Mouse (Mus musculus) retina, embryonic 14.5 days (tissue): Measurements from ENCODE around the gene Zfp54.
"Not testable (repeated sequence)": the region's sequence is repeated elsewhere in the genome, so short reads cannot be mapped to it uniquely, and the experiment has no call there.

Experiments
- DNase-seq: peaks from one replicate; pipeline ENCODE4 v3.0.0-alpha.2; 2015; ENCODE audit warnings: low spot score

The Zfp54 gene

GRCm38 (mm10) chr17:21422664-21423599 lies at the start of gene Zfp54:
TSS of gene Zfp54 (plus strand) at chr17:21423227.
- peak; percentile 82 for DNase-seq

GRCm38 (mm10) chr17:21375311-21375710 lies 47.7 kb upstream of the Zfp54 start:
- DNase-seq = no peak

- peak; percentile 74 for DNase-seq
These were observed 39.5 kb upstream of the Zfp54 start, which contains the start of gene Zfp677 for GRCm38 (mm10) chr17:21383391-21384056. TSS of gene Zfp677 (plus strand) at chr17:21383748.

- no peak for DNase-seq
These were observed 39.0 kb upstream of the Zfp54 start for GRCm38 (mm10) chr17:21384057-21384411.

- DNase-seq = not testable (repeated sequence)
These were observed 15.9 kb downstream of the Zfp54 start for GRCm38 (mm10) chr17:21438806-21439400.

GRCm38 (mm10) chr17:21449669-21450068 lies 26.6 kb downstream of the Zfp54 start:
- DNase-seq = peak; percentile 90

- DNase-seq = peak; percentile 88
These were observed 27.2 kb downstream of the Zfp54 start, which contains the start of gene Zfp51 for GRCm38 (mm10) chr17:21450138-21450704. TSS of gene Zfp51 (plus strand) at chr17:21450374.

- no peak for DNase-seq
These were observed 40.5 kb downstream of the Zfp54 start for GRCm38 (mm10) chr17:21463550-21463949.

GRCm38 (mm10) chr17:21472032-21472652 lies 49.1 kb downstream of the Zfp54 start:
- DNase-seq = no peak

- DNase-seq = no peak
These were observed 49.8 kb downstream of the Zfp54 start for GRCm38 (mm10) chr17:21472653-21473307.

GRCm38 (mm10) chr17:21473362-21474190 lies 50.5 kb downstream of the Zfp54 start:
- peak; percentile 41 for DNase-seq

- not testable (repeated sequence) for DNase-seq
These were observed 51.7 kb downstream of the Zfp54 start for GRCm38 (mm10) chr17:21474729-21475128.

GRCm38 (mm10) chr17:21475290-21475689 lies 52.3 kb downstream of the Zfp54 start:
- not testable (repeated sequence) for DNase-seq

GRCm38 (mm10) chr17:21476351-21476750 lies 53.3 kb downstream of the Zfp54 start:
- DNase-seq = not testable (repeated sequence)

- not testable (repeated sequence) for DNase-seq
These were observed 55.2 kb downstream of the Zfp54 start for GRCm38 (mm10) chr17:21478103-21478777.
